Comparison of ENCODE assay signal across 9 mouse cellular contexts in genomic region chr7:135768592-135768991, GRCm38 (mm10). TPM values are rescaled to one million over a fixed set of nuclear protein-coding genes. Genes with fewer than 3 reads are reported as not detected.
A peak's percentile ranks its signal among the peaks of the same experiment; 100 is the strongest.
DNase-seq lines count a peak whose midpoint lies in the region; ATAC-seq lines count a peak whose summit lies in the region.
"Had no signal": no experiment of that assay in that cellular context is flagged by ENCODE, and none has a peak within 500 bp of the region (broad histone marks: within the 10 kb centered on the region; RNA-seq: fewer than 3 reads in every experiment).

No protein-coding gene starts in this region.

- no peak for ATAC-seq in midbrain, embryonic 16.5 days
- 0 out of 2 replicates have a peak, but pooled peaks have one; percentile 67 for ATAC-seq in kidney, embryonic 16.5 days (ENCODE audit: low FRiP score, low TSS enrichment)
- no peak; the same call in 1 of the 2 replicates for ATAC-seq in liver, embryonic 11.5 days (replicated peaks; ENCODE audit: low FRiP score)
- ATAC-seq in neutrophil, adult 5-6 weeks (ENCODE audit: extremely low read depth, insufficient number of reproducible peaks, low FRiP score, poor library complexity, severe bottlenecking): 0 out of 2 replicates have a peak, but pooled peaks have one; percentile 41

- no peaks in the 10 kb centered on the region for H3K9me3 ChIP-seq in midbrain, embryonic 10.5 days (replicated peaks)
- H3K9me3 ChIP-seq in midbrain, embryonic 16.5 days (replicated peaks; ENCODE audit: control insufficient read depth, low read length, poor library complexity, severe bottlenecking): no peaks in the 10 kb centered on the region
- H3K9me3 ChIP-seq in kidney, embryonic 16.5 days (ENCODE audit: low read length): no peaks in the 10 kb centered on the region
- H3K9me3 ChIP-seq in liver, embryonic 11.5 days (ENCODE audit: control insufficient read depth, low read length): no peaks in the 10 kb centered on the region
- H3K9me3 ChIP-seq: embryonic facial prominence, embryonic 15.5 days had no signal

- 15% methylated on average over 3 of the region's 3 CpGs for WGBS in midbrain, embryonic 10.5 days
- 14% methylated on average over 3 of the region's 3 CpGs for WGBS in midbrain, embryonic 16.5 days
- 8% methylated on average over 3 of the region's 3 CpGs for WGBS in kidney, embryonic 16.5 days
- 9% methylated on average over 3 of the region's 3 CpGs for WGBS in liver, embryonic 11.5 days

- DNase-seq in midbrain, embryonic 10.5 days (ENCODE audit: low spot score): peak; percentile 69
- DNase-seq in cerebellum, postnatal 4 days (ENCODE audit: low spot score in 2 of 2): peak; percentile 80 to 91
- peak; percentile 78 to 81 for DNase-seq in gastrocnemius, adult 8-10 months (ENCODE audit: low spot score in 2 of 2)
- peak; percentile 64 for DNase-seq in liver, embryonic 11.5 days (ENCODE audit: low spot score)
- peak; percentile 93 for DNase-seq in testis, postnatal 10 days (ENCODE audit: low spot score)

- H3K27me3 ChIP-seq in midbrain, embryonic 10.5 days (ENCODE audit: low read depth, poor library complexity, severe bottlenecking): no peaks in the 10 kb centered on the region
- no peaks in the 10 kb centered on the region for H3K27me3 ChIP-seq in midbrain, embryonic 16.5 days (ENCODE audit: control insufficient read depth, insufficient read depth, low read depth, low read length)
- H3K27me3 ChIP-seq in kidney, embryonic 16.5 days (ENCODE audit: insufficient read depth, low read length): no peaks in the 10 kb centered on the region
- no peaks in the 10 kb centered on the region for H3K27me3 ChIP-seq in liver, embryonic 11.5 days (replicated peaks; ENCODE audit: control insufficient read depth, insufficient read depth, low read length)
- H3K27me3 ChIP-seq: embryonic facial prominence, embryonic 15.5 days had no signal

- H3K9ac ChIP-seq in midbrain, embryonic 16.5 days (ENCODE audit: low read depth, low read length): no peak overlapping the region
- H3K9ac ChIP-seq in kidney, embryonic 16.5 days (replicated peaks; ENCODE audit: low read length): no peak overlapping the region
- H3K9ac ChIP-seq in liver, embryonic 11.5 days (ENCODE audit: low read depth, low read length): no peak overlapping the region
- H3K9ac ChIP-seq: embryonic facial prominence, embryonic 15.5 days had no signal

- H3K4me2 ChIP-seq in midbrain, embryonic 16.5 days (ENCODE audit: low read length): no peak overlapping the region
- no peak overlapping the region for H3K4me2 ChIP-seq in kidney, embryonic 16.5 days (replicated peaks; ENCODE audit: low read depth, low read length)
- H3K4me2 ChIP-seq in liver, embryonic 11.5 days: no peak overlapping the region
- H3K4me2 ChIP-seq: embryonic facial prominence, embryonic 15.5 days had no signal

- H3K27ac ChIP-seq in midbrain, embryonic 10.5 days (replicated peaks): no peak overlapping the region
- no peak overlapping the region for H3K27ac ChIP-seq in midbrain, embryonic 16.5 days (ENCODE audit: low read length)
- no peak overlapping the region for H3K27ac ChIP-seq in kidney, embryonic 16.5 days (ENCODE audit: low read length)
- no peak overlapping the region for H3K27ac ChIP-seq in liver, embryonic 11.5 days (ENCODE audit: low read depth, low read length)
- H3K27ac ChIP-seq: embryonic facial prominence, embryonic 15.5 days had no signal

- no peaks in the 10 kb centered on the region for H3K4me1 ChIP-seq in midbrain, embryonic 10.5 days
- H3K4me1 ChIP-seq in midbrain, embryonic 16.5 days (ENCODE audit: control insufficient read depth, insufficient read depth, low read length): peaks cover 5% of the 10 kb centered on the region; the same call in 1 of the 2 replicates
- H3K4me1 ChIP-seq in kidney, embryonic 16.5 days (ENCODE audit: insufficient read depth, low read length): peaks cover 7% of the 10 kb centered on the region
- no peaks in the 10 kb centered on the region for H3K4me1 ChIP-seq in liver, embryonic 11.5 days (replicated peaks; ENCODE audit: control insufficient read depth, insufficient read depth, low read length)

- no peak overlapping the region for H3K4me3 ChIP-seq in midbrain, embryonic 10.5 days
- H3K4me3 ChIP-seq in midbrain, embryonic 16.5 days (ENCODE audit: low read depth, low read length): no peak overlapping the region
- H3K4me3 ChIP-seq in kidney, embryonic 16.5 days (ENCODE audit: low read length): no peak overlapping the region
- H3K4me3 ChIP-seq in liver, embryonic 11.5 days (ENCODE audit: low read depth, low read length): no peak overlapping the region
- H3K4me3 ChIP-seq: embryonic facial prominence, embryonic 15.5 days had no signal

- no peaks in the 10 kb centered on the region for H3K36me3 ChIP-seq in midbrain, embryonic 10.5 days
- H3K36me3 ChIP-seq in midbrain, embryonic 16.5 days (ENCODE audit: control insufficient read depth, insufficient read depth, low read length): no peaks in the 10 kb centered on the region
- H3K36me3 ChIP-seq in kidney, embryonic 16.5 days (ENCODE audit: insufficient read depth, low read length): no peaks in the 10 kb centered on the region
- no peaks in the 10 kb centered on the region for H3K36me3 ChIP-seq in liver, embryonic 11.5 days (ENCODE audit: control insufficient read depth, insufficient read depth, low read length)
- H3K36me3 ChIP-seq: embryonic facial prominence, embryonic 15.5 days had no signal

RNA-seq across cellular contexts. Expression of gene Mki67, which starts 52.4 kb away (rescaled TPM):
- polyA plus RNA-seq in midbrain, embryonic 10.5 days (2016; fragmentation: Nextera tagmentation; extraction: Ambion mirVana): 43.3 and 47.1 TPM in 2 replicates
- 3.3 and 5.1 TPM in 2 replicates for polyA plus RNA-seq in midbrain, embryonic 16.5 days (2015; fragmentation: Nextera tagmentation; extraction: Ambion mirVana)
- under 1 TPM in 3 of 4 experiments, not detected in 1; 0.02 to 0.38 (median 0.10) TPM for total RNA-seq in gastrocnemius, adult 8-10 months (2022)
- 32.6 and 35.8 TPM in 2 replicates for polyA plus RNA-seq in kidney, embryonic 16.5 days (2015; fragmentation: Nextera tagmentation; extraction: Ambion mirVana)
- 75.1 and 79.3 TPM in 2 replicates for polyA plus RNA-seq in liver, embryonic 11.5 days (2014; fragmentation: Nextera tagmentation; extraction: Ambion mirVana)
- total RNA-seq in neutrophil, adult 5-6 weeks (2017): 2.2 and 2.7 TPM in 2 replicates

Comparison
In these comparisons a context has a peak if more than half of its experiments do, and no peak if none do; other contexts are left out.
1. ATAC-seq: peak in kidney, embryonic 16.5 days (single experiment) and neutrophil, adult 5-6 weeks (single experiment); none in midbrain, embryonic 16.5 days (single experiment) and liver, embryonic 11.5 days (single experiment).
2. Peak in every context shown above with its lines, with median percentiles within 50 percentile points of each other: DNase-seq.